Mouse (Mus musculus): ENCODE data around the gene Fam213a. TPM values are rescaled to one million over a fixed set of nuclear protein-coding genes. Genes with fewer than 3 reads are reported as not detected.

Fam213a gene
- polyA plus RNA-seq, 1 experiment, result 3.2 TPM

GRCm38 (mm10) chr14:41004201-41005141 is 9.1 kb downstream of the Fam213a start:
- TF ChIP-seq CTCF (IDR thresholded peaks at IDR 0.05; ENCODE audit: control insufficient read depth, insufficient read depth, insufficient read length), result no peak
- TF ChIP-seq CEBPB (IDR thresholded peaks at IDR 0.05; ENCODE audit: low read depth), result no peak
- no peak for TF ChIP-seq MYOD1 (IDR thresholded peaks at IDR 0.05; ENCODE audit: control insufficient read depth, insufficient read length, low read depth)
- TF ChIP-seq MAX (IDR thresholded peaks at IDR 0.05), result no peak
- H3K79me3 ChIP-seq (ENCODE audit: low read depth), result no peaks in the 10 kb centered on the region
- no peak overlapping the region for H3K4me3 ChIP-seq (ENCODE audit: insufficient read depth, poor library complexity, severe bottlenecking)
- no peaks in the 10 kb centered on the region for H3K27me3 ChIP-seq (ENCODE audit: control insufficient read depth, insufficient read depth, insufficient read length)
- H3K79me2 ChIP-seq (ENCODE audit: control insufficient read depth, insufficient read depth), result no peaks in the 10 kb centered on the region
- no peaks in the 10 kb centered on the region for H3K36me3 ChIP-seq (ENCODE audit: control insufficient read depth, insufficient read depth)
- H3ac ChIP-seq (ENCODE audit: control insufficient read depth, insufficient read length, low read depth), result no peak overlapping the region

GRCm38 (mm10) chr14:41001576-41001975 is 12.0 kb downstream of the Fam213a start:
- no peaks in the 10 kb centered on the region for H3K36me3 ChIP-seq (ENCODE audit: control insufficient read depth, insufficient read depth)
- TF ChIP-seq MYOG (IDR thresholded peaks at IDR 0.05; ENCODE audit: control insufficient read depth, extremely low read depth, insufficient read length) (no peak), MYOD1 (IDR thresholded peaks at IDR 0.05; ENCODE audit: control insufficient read depth, insufficient read length, low read depth) (no peak), MAX (IDR thresholded peaks at IDR 0.05) (no peak), CEBPB (IDR thresholded peaks at IDR 0.05; ENCODE audit: low read depth) (no peak), FOSL1 (IDR thresholded peaks at IDR 0.05; ENCODE audit: insufficient read depth, low read length, poor library complexity, severe bottlenecking) (no peak), USF1 (IDR thresholded peaks at IDR 0.05; ENCODE audit: low read depth) (no peak), CTCF (IDR thresholded peaks at IDR 0.05; ENCODE audit: control insufficient read depth, insufficient read depth, insufficient read length) (no peak)

GRCm38 (mm10) chr14:41000801-41001200 is 12.8 kb downstream of the Fam213a start:
- no peak overlapping the region for H3ac ChIP-seq (ENCODE audit: control insufficient read depth, insufficient read length, low read depth)
- H3K79me2 ChIP-seq (ENCODE audit: control insufficient read depth, insufficient read depth), result no peaks in the 10 kb centered on the region
- TF ChIP-seq FOSL1 (IDR thresholded peaks at IDR 0.05; ENCODE audit: insufficient read depth, low read length, poor library complexity, severe bottlenecking) (no peak), MAX (IDR thresholded peaks at IDR 0.05) (no peak), CTCF (IDR thresholded peaks at IDR 0.05; ENCODE audit: control insufficient read depth, insufficient read depth, insufficient read length) (no peak), USF1 (IDR thresholded peaks at IDR 0.05; ENCODE audit: low read depth) (no peak), MYOG (IDR thresholded peaks at IDR 0.05; ENCODE audit: control insufficient read depth, extremely low read depth, insufficient read length) (no peak), MYOD1 (IDR thresholded peaks at IDR 0.05; ENCODE audit: control insufficient read depth, insufficient read length, low read depth) (no peak), CEBPB (IDR thresholded peaks at IDR 0.05; ENCODE audit: low read depth) (no peak)
- H3K4me3 ChIP-seq (ENCODE audit: insufficient read depth, poor library complexity, severe bottlenecking), result no peak overlapping the region
- no peaks in the 10 kb centered on the region for H3K36me3 ChIP-seq (ENCODE audit: control insufficient read depth, insufficient read depth)
- no peaks in the 10 kb centered on the region for H3K27me3 ChIP-seq (ENCODE audit: control insufficient read depth, insufficient read depth, insufficient read length)
- no peaks in the 10 kb centered on the region for H3K79me3 ChIP-seq (ENCODE audit: low read depth)

More at GRCm38 (mm10) chr14:41001576-41001975, 12.0 kb downstream of the Fam213a start:
- no peak overlapping the region for H3ac ChIP-seq (ENCODE audit: control insufficient read depth, insufficient read length, low read depth)
- H3K79me2 ChIP-seq (ENCODE audit: control insufficient read depth, insufficient read depth), result no peaks in the 10 kb centered on the region
- H3K4me3 ChIP-seq (ENCODE audit: insufficient read depth, poor library complexity, severe bottlenecking), result no peak overlapping the region
- H3K79me3 ChIP-seq (ENCODE audit: low read depth), result no peaks in the 10 kb centered on the region
- H3K27me3 ChIP-seq (ENCODE audit: control insufficient read depth, insufficient read depth, insufficient read length), result no peaks in the 10 kb centered on the region

- H3K79me2 ChIP-seq (ENCODE audit: control insufficient read depth, insufficient read depth), result no peaks in the 10 kb centered on the region
- no peaks in the 10 kb centered on the region for H3K27me3 ChIP-seq (ENCODE audit: control insufficient read depth, insufficient read depth, insufficient read length)
- H3K4me3 ChIP-seq (ENCODE audit: insufficient read depth, poor library complexity, severe bottlenecking), result no peak overlapping the region
- H3K36me3 ChIP-seq (ENCODE audit: control insufficient read depth, insufficient read depth), result no peaks in the 10 kb centered on the region
- no peak overlapping the region for H3ac ChIP-seq (ENCODE audit: control insufficient read depth, insufficient read length, low read depth)
- H3K79me3 ChIP-seq (ENCODE audit: low read depth), result no peaks in the 10 kb centered on the region
- TF ChIP-seq USF1 (IDR thresholded peaks at IDR 0.05; ENCODE audit: low read depth) (peak; percentile 47), CTCF (IDR thresholded peaks at IDR 0.05; ENCODE audit: control insufficient read depth, insufficient read depth, insufficient read length) (no peak)
Observed at GRCm38 (mm10) chr14:40999904-41000645, 13.5 kb downstream of the Fam213a start.

- no peaks in the 10 kb centered on the region for H3K79me2 ChIP-seq (ENCODE audit: control insufficient read depth, insufficient read depth)
- TF ChIP-seq CTCF (IDR thresholded peaks at IDR 0.05; ENCODE audit: control insufficient read depth, insufficient read depth, insufficient read length) (no peak), FOSL1 (IDR thresholded peaks at IDR 0.05; ENCODE audit: insufficient read depth, low read length, poor library complexity, severe bottlenecking) (no peak), CEBPB (IDR thresholded peaks at IDR 0.05; ENCODE audit: low read depth) (no peak), MYOG (IDR thresholded peaks at IDR 0.05; ENCODE audit: control insufficient read depth, extremely low read depth, insufficient read length) (no peak), USF1 (IDR thresholded peaks at IDR 0.05; ENCODE audit: low read depth) (no peak), MYOD1 (IDR thresholded peaks at IDR 0.05; ENCODE audit: control insufficient read depth, insufficient read length, low read depth) (no peak), MAX (IDR thresholded peaks at IDR 0.05) (no peak)
- H3K27me3 ChIP-seq (ENCODE audit: control insufficient read depth, insufficient read depth, insufficient read length), result no peaks in the 10 kb centered on the region
- H3K36me3 ChIP-seq (ENCODE audit: control insufficient read depth, insufficient read depth), result no peaks in the 10 kb centered on the region
- H3K4me3 ChIP-seq (ENCODE audit: insufficient read depth, poor library complexity, severe bottlenecking), result no peak overlapping the region
- no peaks in the 10 kb centered on the region for H3K79me3 ChIP-seq (ENCODE audit: low read depth)
- no peak overlapping the region for H3ac ChIP-seq (ENCODE audit: control insufficient read depth, insufficient read length, low read depth)
Observed at GRCm38 (mm10) chr14:40996171-40996570, 17.4 kb downstream of the Fam213a start.
